Mouse (Mus musculus): ENCODE results near the gene Med24.
"Not testable (repeated sequence)": the region's sequence is repeated elsewhere in the genome, so short reads cannot be mapped to it uniquely, and the experiment has no call there.

The Med24 gene

DNA sequence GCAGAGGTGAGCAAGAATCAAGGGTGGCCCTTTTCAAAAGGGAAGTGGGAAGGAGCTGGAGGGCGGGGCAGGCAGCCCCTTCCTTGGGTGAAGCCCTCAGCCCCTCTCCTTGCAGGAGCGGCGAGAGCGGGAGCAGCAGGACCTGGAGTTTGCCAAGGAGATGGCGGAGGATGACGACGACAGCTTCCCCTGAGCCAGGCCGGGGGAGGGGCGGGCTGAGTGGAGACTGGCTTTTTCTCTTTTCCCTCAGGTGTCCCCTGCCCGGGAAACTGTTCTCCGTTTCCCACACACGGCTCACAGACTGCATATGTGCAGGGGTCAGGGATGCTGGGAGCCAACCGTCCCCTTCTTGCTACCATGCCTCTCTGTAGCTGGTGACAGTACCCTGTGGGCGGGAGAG is 33.8 kb downstream of the Med24 start:
- no peak for DNase-seq (ENCODE audit: extremely low read depth, low read depth, low spot score)

- no peak for DNase-seq (ENCODE audit: extremely low read depth, low read depth, low spot score)
Measured at GRCm38 (mm10) chr11:98694301-98694700, 34.9 kb downstream of the Med24 start.

GRCm38 (mm10) chr11:98693746-98694145 is 35.5 kb downstream of the Med24 start:
- no peak for DNase-seq (ENCODE audit: extremely low read depth, low read depth, low spot score)

GRCm38 (mm10) chr11:98693201-98693600 is 36.0 kb downstream of the Med24 start:
- DNase-seq (ENCODE audit: extremely low read depth, low read depth, low spot score), result no peak

DNA sequence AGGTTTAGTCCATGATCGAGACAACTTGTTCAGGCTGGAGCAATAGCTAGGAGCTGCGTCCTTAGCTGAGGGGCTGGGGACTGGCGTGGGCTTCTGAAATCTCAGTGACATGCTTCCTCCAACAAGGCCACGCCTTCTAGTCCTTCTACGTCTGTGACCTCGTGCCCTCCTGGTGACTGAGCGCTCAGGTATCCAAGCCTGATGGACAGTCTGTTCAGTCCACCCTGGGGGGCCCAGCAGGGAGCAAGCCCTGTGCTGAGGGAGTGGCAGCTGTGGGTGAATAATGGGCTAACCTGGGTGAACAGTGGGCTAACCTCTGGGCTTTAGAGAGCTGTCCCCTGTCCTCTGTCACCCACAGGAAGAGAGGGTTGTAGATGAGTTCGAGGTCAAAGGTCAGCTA is 41.2 kb downstream of the Med24 start:
- no peak for DNase-seq (ENCODE audit: extremely low read depth, low read depth, low spot score)

- no peak for DNase-seq (ENCODE audit: extremely low read depth, low read depth, low spot score)
Measured at GRCm38 (mm10) chr11:98686976-98687375, 42.3 kb downstream of the Med24 start.

DNA sequence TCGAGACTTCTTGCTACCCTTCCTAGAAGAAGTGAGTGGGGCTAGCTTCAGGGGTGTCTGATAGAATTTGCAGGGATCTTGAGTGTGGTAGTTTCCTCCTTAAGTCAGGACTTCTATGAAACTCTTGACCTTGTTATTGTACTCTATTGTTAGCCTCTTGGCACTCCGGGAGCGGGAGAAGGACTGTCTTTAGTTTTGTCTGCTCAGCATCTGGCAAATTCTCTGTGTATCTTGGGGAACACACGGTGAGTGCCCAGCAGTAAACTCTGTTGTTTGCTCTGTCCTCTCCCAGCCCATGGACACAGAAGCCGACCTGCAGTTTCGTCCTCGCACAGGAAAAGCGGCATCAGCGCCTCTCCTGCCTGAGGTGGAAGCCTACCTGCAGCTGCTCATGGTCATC is 43.6 kb downstream of the Med24 start:
- DNase-seq (ENCODE audit: extremely low read depth, low read depth, low spot score), result no peak

DNA sequence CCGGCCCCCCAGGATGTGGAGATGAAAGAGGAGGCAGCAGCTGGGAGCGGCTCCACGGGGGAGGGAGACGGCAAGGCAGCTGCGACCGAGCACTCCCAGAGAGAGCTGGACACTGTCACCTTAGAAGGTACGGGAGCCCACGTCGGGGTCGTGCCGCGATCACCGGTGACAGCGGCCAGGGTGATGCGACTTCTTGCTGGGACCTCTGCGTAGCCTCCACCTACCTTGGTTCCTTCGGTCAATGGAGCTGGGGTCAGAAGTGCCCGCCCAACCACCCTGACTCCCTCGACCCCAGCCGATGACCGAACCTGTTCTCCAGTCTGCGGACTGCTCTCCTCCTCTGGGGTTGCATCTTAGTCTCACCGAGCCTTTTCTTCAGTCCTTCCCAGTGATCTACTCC is 46.4 kb downstream of the Med24 start:
- DNase-seq (ENCODE audit: extremely low read depth, low read depth, low spot score), result no peak

- peak; percentile 94 for DNase-seq (ENCODE audit: extremely low read depth, low read depth, low spot score)
Measured at GRCm38 (mm10) chr11:98681786-98682745, 47.2 kb downstream of the Med24 start, which contains the start of gene Psmd3. Gene Psmd3, plus strand, starts transcription at chr11:98682554.

DNA sequence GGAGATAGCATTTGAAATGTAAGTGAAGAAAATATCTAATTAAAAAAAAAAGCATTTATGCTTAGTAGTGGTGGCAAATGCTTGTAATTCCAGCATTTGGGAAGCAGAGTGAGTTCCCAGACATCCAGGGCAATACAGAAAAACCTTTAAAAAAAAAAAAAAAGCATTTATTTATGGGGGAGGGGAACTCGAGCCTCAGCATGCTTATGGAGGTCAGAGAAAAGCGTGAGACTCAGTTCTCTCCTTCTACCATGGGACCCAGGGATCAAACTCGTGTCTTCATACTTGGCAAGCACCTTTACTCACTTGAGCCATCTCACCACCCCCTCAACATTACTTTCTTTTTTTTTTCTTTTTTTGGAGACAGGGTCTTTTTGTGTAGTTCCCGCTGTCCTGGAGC is 48.0 kb downstream of the Med24 start:
- DNase-seq (ENCODE audit: extremely low read depth, low read depth, low spot score), result no peak

DNA sequence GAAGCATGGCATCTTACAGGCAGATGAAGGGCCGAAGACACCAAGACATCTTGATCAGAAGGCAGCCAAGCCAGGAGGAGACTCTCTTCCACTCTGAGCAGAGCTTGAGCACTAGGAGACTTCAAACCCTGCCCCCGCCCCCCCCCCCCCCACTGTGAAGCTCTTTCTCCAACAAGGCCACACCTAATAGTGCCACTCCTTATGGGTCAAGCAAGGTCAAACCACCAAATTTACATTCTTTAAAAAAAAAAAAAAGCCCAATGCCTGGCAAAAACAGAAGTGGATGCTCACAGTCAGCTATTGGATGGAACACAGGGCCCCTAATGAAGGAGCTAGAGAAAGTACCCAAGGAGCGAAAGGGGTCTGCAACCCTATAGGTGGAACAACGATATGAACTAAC is 48.6 kb downstream of the Med24 start:
- DNase-seq (ENCODE audit: extremely low read depth, low read depth, low spot score), result not testable (repeated sequence)

DNA sequence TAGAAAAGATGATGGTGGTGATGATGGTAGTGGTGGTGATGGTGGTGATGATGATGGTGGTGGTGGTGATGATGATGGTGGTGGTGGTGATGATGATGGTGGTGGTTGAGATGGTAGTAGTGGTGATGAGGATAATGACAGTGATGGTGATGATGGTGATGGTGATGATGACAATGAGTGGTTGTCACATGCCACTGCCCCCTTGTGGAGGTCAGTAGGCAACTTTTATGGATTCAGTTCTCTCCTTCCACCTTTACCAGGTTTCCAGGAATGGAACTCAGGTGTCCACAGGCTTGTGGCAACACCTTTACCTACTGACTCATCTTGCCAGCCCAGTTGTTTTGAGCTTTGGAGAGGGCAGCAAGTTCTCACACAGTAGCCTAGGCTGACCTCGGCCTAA is 49.2 kb downstream of the Med24 start:
- no peak for DNase-seq (ENCODE audit: extremely low read depth, low read depth, low spot score)

DNA sequence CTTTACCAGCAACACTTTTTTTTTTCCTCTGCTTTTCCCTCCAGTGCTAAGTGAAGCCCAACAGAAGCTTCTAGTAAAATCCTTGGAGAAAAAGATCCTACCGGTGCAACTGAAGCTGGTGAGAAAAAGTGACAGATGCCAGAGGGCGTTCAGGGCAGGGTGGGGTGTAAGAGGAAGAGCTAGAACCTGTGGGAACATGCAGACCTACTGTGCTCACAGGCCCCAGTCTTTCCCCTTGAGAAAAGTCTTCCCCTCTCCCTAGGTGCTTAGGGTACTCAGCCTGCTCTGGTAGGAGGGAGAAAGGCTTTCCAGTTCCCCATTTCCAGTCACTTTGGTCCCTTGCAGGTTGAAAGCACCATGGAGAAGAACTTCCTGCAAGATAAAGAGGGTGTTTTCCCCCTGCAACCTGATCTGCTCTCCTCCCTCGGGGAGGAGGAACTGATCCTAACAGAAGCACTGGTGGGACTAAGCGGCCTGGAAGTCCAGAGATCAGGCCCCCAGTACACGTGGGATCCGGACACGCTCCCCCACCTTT is 53.3 kb downstream of the Med24 start:
- no peak for DNase-seq (ENCODE audit: extremely low read depth, low read depth, low spot score)

DNA sequence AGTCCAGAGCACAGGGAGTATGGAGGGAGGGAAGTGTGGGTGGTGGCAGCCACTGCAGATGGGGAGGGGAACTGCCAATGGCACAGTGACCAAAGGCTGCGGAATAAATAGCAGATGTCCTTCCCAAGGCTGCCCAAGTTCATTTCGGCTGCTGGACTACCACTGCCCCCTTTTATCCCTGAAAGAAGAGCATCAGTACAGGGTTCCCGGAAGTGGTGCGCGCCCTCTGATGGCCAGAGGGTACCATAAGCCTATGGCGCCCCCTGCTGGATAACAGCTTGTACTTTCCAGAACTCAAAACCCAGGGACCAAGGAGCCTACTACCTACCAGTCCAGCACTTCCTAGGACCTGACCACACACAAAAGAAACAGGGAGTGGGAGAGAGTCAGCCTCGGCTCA is 56.1 kb downstream of the Med24 start:
- not testable (repeated sequence) for DNase-seq (ENCODE audit: extremely low read depth, low read depth, low spot score)

DNA sequence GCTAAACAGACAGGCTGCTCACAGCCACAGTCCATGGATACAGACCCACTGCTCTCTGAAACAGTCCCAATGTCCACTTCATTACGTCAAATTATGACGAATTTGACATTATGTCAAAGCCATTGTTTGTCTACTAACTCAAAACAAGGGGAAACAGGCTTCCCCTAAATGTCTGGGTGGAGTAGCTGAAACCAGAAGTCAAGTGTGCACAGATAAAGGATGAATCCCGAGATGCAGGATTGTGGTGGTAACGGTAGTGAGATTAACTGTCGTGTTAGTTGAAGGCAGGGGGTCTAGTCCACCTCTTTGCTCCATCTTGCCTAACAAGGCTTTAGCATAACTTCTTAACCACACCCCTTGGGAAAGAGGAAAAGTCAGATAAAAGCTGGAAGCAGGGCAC is 56.8 kb downstream of the Med24 start:
- DNase-seq (ENCODE audit: extremely low read depth, low read depth, low spot score), result no peak

- no peak for DNase-seq (ENCODE audit: extremely low read depth, low read depth, low spot score)
Measured at GRCm38 (mm10) chr11:98671857-98672256, 57.4 kb downstream of the Med24 start.

DNA sequence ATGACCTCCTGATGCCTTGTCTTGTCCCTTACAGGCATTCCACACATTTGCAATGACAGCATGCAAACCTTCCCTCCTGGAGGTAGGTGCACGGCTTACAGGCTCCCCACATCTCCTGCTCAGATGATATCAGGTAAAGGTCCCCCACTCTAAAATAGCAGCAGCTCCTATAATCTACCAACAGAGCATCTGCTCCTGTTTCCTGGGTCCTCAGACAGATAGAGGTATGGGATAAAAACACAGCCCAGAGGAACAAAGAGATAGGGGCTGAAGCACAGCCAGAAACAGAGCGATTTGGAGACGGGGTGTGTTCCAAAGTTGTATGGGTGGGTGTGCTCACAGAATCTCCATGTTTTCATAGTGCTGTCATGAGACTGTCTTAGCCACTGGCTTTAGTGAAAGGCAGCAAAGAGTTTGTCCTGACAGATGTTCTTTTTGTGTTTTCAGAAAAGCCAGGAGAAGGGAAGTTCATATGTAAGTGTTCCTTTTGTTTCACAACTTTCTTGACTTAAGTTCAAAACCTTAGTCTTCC is 57.9 kb downstream of the Med24 start:
- no peak for DNase-seq (ENCODE audit: extremely low read depth, low read depth, low spot score)

DNA sequence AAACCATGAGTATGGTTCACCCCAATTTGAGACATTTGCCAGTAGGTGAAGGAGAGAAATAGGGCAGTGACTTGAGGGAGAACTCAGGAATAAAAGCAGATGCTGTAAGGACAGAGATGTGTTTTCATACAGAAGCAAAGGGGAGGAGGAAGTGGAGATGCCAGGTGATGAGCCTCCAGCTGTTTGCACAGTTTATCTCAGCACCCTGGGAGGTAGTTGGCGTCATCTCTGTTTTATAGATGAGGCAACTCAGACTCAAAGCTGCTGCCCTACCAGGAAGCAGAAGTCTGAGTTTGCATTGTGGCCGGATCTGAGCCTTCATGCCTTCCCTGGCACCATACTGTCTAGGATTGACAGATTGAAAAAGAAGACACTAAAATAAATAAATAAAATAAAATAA is 60.3 kb downstream of the Med24 start:
- no peak for DNase-seq (ENCODE audit: extremely low read depth, low read depth, low spot score)

DNA sequence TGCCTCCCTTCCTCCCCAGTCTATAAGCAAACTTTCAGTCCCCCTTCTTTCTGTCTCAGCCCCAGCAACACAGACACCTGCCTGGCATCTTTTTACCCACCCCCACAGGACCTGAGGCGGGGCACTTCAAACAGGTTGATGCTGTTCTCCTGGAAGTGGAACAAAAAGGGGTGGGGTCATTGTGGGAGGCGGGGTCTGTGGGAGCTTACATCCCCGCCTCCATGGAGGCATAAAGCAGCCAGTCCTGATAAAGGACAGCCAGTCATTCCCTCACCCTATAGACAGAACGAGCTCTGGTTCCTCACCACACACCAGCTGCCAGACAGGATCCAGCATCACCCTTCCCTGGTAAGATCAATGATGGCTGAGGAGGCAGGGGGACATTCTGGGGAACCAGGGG is 65.1 kb downstream of the Med24 start, which contains the start of gene Gsdma:
Gene Gsdma (plus strand): TSS at position 261 of the 400 bp plus-strand sequence.
- no peak for DNase-seq (ENCODE audit: extremely low read depth, low read depth, low spot score)

- no peak for DNase-seq (ENCODE audit: extremely low read depth, low read depth, low spot score)
Measured at GRCm38 (mm10) chr11:98660517-98660916, 68.7 kb downstream of the Med24 start.

DNA sequence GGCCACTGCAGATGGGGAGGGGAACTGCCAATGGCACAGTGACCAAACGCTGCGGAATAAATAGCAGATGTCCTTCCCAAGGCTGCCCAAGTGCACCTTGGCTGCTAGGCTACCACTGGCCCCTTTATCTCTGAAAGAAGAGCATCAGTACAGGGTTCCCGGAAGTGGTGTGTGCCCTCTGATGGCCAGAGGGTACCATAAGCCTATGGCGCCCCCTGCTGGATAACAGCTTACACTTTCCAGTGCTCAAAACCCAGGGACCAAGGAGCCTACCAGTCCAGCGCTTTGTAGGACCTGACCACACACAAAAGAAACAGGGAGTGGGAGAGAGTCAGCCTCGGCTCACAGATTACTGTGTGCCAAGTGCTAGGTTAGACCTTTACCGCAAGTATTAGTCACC is 74.2 kb downstream of the Med24 start:
- DNase-seq (ENCODE audit: extremely low read depth, low read depth, low spot score), result not testable (repeated sequence)

All from fat pad, adult 2 months (tissue).